Mouse (Mus musculus) ES-E14 (cell line): ENCODE measurements around the gene Fnbp1.

Experiments
- CHD2 ChIP-seq: IDR thresholded peaks from 2 replicates; pipeline ENCODE4 v1.6.1; 2014; ENCODE audit warnings: mild to moderate bottlenecking, low read depth, low read length, inconsistent platforms
- HCFC1 ChIP-seq: IDR thresholded peaks from 2 replicates; pipeline ENCODE4 v1.6.1; 2012; ENCODE audit warnings: low read length, inconsistent platforms, borderline replicate concordance; ENCODE audit not compliant: insufficient read depth
- MAFK ChIP-seq: IDR thresholded peaks from 2 replicates; pipeline ENCODE4 v1.6.1; 2014; ENCODE audit warnings: mild to moderate bottlenecking, low read depth, low read length, inconsistent platforms; ENCODE audit not compliant: insufficient read depth
- ZC3H11A ChIP-seq: IDR thresholded peaks from 2 replicates; pipeline ENCODE4 v1.6.1; 2012; ENCODE audit warnings: low read depth, mild to moderate bottlenecking, inconsistent platforms, low read length, borderline replicate concordance
- ZNF384 ChIP-seq: IDR thresholded peaks from 2 replicates; pipeline ENCODE4 v1.6.1; 2012; ENCODE audit warnings: low read depth, low read length, inconsistent platforms

- no peak for TF ChIP-seq ZNF384
- TF ChIP-seq ZC3H11A = no peak
- TF ChIP-seq CHD2 = no peak
- no peak for TF ChIP-seq HCFC1
- TF ChIP-seq MAFK = no peak
These were observed 38.5 kb downstream of the Fnbp1 start for GRCm38 (mm10) chr2:31103321-31103720.
